Comparison of ENCODE assay signal across 18 mouse cellular contexts in the genomic region with DNA sequence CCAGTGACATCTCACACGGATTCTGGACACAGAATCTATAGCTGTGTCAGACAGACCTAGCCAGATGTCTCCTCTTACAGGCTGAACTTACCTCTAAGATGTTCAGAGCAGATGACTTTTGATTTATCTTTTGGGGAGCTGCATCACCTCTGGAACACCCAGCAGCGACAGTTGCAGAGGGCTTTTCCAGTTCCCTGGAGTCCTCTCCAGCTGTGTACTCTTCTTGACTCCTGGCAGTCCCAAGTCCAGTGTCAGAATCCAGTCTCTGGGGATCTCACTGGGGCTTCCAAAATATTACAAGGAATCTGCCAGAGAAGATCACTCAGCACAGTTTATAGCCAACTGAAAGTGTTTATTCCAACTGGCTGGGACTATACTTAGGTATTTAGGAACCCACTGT.
"Had no signal": no experiment of that assay in that cellular context is flagged by ENCODE, and none has a peak within 500 bp of the region (broad histone marks: within the 10 kb centered on the region; RNA-seq: fewer than 3 reads in every experiment).

No protein-coding gene starts in this region.

- H3K27ac ChIP-seq: liver, embryonic 13.5 days; liver, embryonic 15.5 days; macrophage; midbrain, embryonic 10.5 days; midbrain, embryonic 12.5 days; neural tube, embryonic 13.5 days; neural tube, embryonic 15.5 days had no signal

- H3K36me3 ChIP-seq: liver, embryonic 13.5 days; liver, embryonic 15.5 days; midbrain, embryonic 10.5 days; midbrain, embryonic 12.5 days; neural tube, embryonic 13.5 days; neural tube, embryonic 15.5 days had no signal

- H3K4me1 ChIP-seq: liver, embryonic 15.5 days; midbrain, embryonic 10.5 days; midbrain, embryonic 12.5 days; neural tube, embryonic 13.5 days; neural tube, embryonic 15.5 days had no signal

- H3K4me3 ChIP-seq: liver, embryonic 13.5 days; liver, embryonic 15.5 days; midbrain, embryonic 10.5 days; midbrain, embryonic 12.5 days; myocyte; neural tube, embryonic 13.5 days; neural tube, embryonic 15.5 days had no signal

- H3K9ac ChIP-seq: liver, embryonic 13.5 days; liver, embryonic 15.5 days; liver, postnatal 0 days; midbrain, embryonic 12.5 days; neural tube, embryonic 13.5 days; neural tube, embryonic 15.5 days had no signal

- H3K9me3 ChIP-seq: liver, embryonic 13.5 days; liver, embryonic 15.5 days; midbrain, embryonic 10.5 days; midbrain, embryonic 12.5 days; neural tube, embryonic 13.5 days; neural tube, embryonic 15.5 days had no signal

- H3K4me2 ChIP-seq: liver, embryonic 13.5 days; liver, embryonic 15.5 days; midbrain, embryonic 12.5 days; neural tube, embryonic 13.5 days; neural tube, embryonic 15.5 days had no signal

- H3K27me3 ChIP-seq: liver, embryonic 13.5 days; liver, embryonic 15.5 days; midbrain, embryonic 12.5 days; neural tube, embryonic 13.5 days; neural tube, embryonic 15.5 days had no signal

- DNase-seq: liver, embryonic 13.5 days; liver, postnatal 0 days; lung, adult 2 months; lung, postnatal 10 days; lung, postnatal 36 days; midbrain, embryonic 14.5 days; retina, postnatal 1 day; right cerebral cortex, adult 18-20 months; right cerebral cortex, postnatal 25 days; right cerebral cortex, postnatal 4 days had no signal

- ATAC-seq: midbrain, embryonic 16.5 days had no signal
